Mouse (Mus musculus) stomach, postnatal 0 days (tissue): ENCODE data around the gene Rif1. TPM values are rescaled to one million over a fixed set of nuclear protein-coding genes. Genes with fewer than 3 reads are reported as not detected.

Experiments
- ATAC-seq: fragments of 200-750 bp; cut with Nextera tagmentation; 2 replicates; pipeline ENCODE4 v1.8.0; 2017; ENCODE audit not compliant: low FRiP score, low TSS enrichment
- DNase-seq: peaks from one replicate; pipeline ENCODE4 v3.0.0-alpha.2; 2016; ENCODE audit warnings: low spot score
- H3K27ac ChIP-seq: fragments of 300-500 bp; sonication (generic); replicated peaks from 2 replicates; pipeline ENCODE4 v1.5.1; 2014; ENCODE audit warnings: mild to moderate bottlenecking, control low read depth
- H3K27me3 ChIP-seq: fragments of 300-500 bp; sonication (generic); 2 replicates; pipeline ENCODE4 v1.6.1; 2014; ENCODE audit warnings: low read length; ENCODE audit not compliant: control insufficient read depth, insufficient read depth
- H3K36me3 ChIP-seq: fragments of 300-500 bp; sonication (generic); 2 replicates; pipeline ENCODE4 v1.6.1; 2014; ENCODE audit warnings: low read length, mixed read lengths; ENCODE audit not compliant: control insufficient read depth, insufficient read depth
- H3K4me1 ChIP-seq: fragments of 300-500 bp; sonication (generic); replicated peaks from 2 replicates; pipeline ENCODE4 v1.6.1; 2014; ENCODE audit warnings: antibody characterized with exemption; ENCODE audit not compliant: control insufficient read depth, insufficient read depth
- H3K4me2 ChIP-seq: fragments of 300-500 bp; sonication (generic); replicated peaks from 2 replicates; pipeline ENCODE4 v1.6.1; 2014; ENCODE audit warnings: low read depth, mild to moderate bottlenecking, control low read depth, moderate library complexity
- H3K4me3 ChIP-seq: fragments of 300-500 bp; sonication (generic); 2 replicates; pipeline ENCODE4 v1.5.1; 2014; ENCODE audit warnings: low read depth, low read length, control low read depth
- H3K9ac ChIP-seq: fragments of 300-500 bp; sonication (generic); 2 replicates; pipeline ENCODE4 v1.6.1; 2014; ENCODE audit warnings: mild to moderate bottlenecking, low read length, control low read depth, mixed read lengths
- H3K9me3 ChIP-seq: fragments of 300-500 bp; sonication (generic); 2 replicates; pipeline ENCODE4 v1.6.1; 2016; ENCODE audit warnings: low read length; ENCODE audit not compliant: control insufficient read depth
- CTCF ChIP-seq: IDR thresholded peaks from 2 replicates; pipeline ENCODE4 v1.5.1; 2016; ENCODE audit warnings: antibody characterized with exemption, low read depth, mild to moderate bottlenecking, moderate library complexity
- EP300 ChIP-seq: optimal IDR thresholded peaks from 2 replicates; pipeline ENCODE3; 2016; ENCODE audit warnings: antibody characterized with exemption
- WGBS: fragments of 180-500 bp; shearing (Covaris S2); extraction: QIAGEN DNeasy Blood & Tissue Kit; methylation state at CpG from one replicate; pipeline ENCODE4 v1.1.7; 2014; 5-methylcytosine and 5-hydroxymethylcytosine counted together
- polyA plus RNA-seq: library from polyadenylated mRNA; unstranded; fragments of >200 nt; fragmentation: Nextera tagmentation; extraction: Ambion mirVana; gene quantifications from 2 replicates; pipeline ENCODE4 v1.2.1, GENCODE M21; 2015

Rif1 gene
- polyA plus RNA-seq, 1 experiment from 2014 or later, result 8.9 TPM

DNA sequence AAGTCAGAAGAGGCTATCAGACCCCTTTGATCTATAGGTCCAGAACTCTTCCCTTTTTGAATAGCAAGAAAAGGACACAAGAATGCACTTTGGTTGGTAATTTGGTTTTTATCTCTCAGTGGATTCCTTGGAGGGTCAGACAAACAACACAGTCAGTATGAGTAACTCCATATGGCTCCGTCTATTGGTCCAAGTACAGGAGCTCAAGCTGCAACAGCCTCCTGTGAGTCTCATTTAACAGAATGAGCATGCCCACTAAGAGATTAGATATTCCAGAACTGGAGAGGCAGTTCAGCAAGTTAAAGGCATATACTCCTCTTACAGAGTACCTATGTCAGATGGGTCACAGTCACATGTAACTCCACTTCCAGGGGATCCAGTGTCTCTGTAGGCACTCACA lies 15.5 kb upstream of the Rif1 start:
- Histone ChIP-seq H3K4me3 (no peak overlapping the region), H3K27me3 (no peaks in the 10 kb centered on the region), H3K4me1 (no peaks in the 10 kb centered on the region), H3K9me3 (no peaks in the 10 kb centered on the region), H3K9ac (no peak overlapping the region), H3K4me2 (no peak overlapping the region), H3K36me3 (no peaks in the 10 kb centered on the region), H3K27ac (no peak overlapping the region)
- DNase-seq, result no peak
- TF ChIP-seq EP300, result no peak
- TF ChIP-seq CTCF, result no peak
- ATAC-seq, result no peak
- 67% methylated on average over 1 of the region's 1 CpGs for WGBS

DNA sequence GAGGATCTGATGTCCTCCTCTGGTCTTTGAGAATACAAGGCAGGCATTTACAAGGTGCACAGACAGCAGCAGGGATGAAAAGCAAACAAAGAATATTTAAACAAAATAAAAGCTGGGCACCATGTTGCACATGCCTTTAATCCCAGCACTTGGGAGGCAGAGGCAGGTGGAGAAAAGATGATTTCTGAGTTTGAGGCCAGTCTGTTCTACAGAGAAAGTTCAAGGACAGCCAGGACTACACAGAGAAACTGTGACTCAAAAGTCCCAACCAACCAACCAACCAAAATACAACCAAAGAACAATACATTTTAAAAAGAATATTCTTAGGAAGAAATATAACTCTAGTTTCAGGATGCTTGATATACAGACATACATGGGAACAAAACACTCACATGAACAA lies 15.0 kb upstream of the Rif1 start:
- H3K27me3 ChIP-seq, result no peaks in the 10 kb centered on the region
- no peaks in the 10 kb centered on the region for H3K9me3 ChIP-seq
- no peak overlapping the region for H3K4me2 ChIP-seq
- H3K4me1 ChIP-seq, result no peaks in the 10 kb centered on the region
- no peak for DNase-seq
- H3K36me3 ChIP-seq, result no peaks in the 10 kb centered on the region
- no peak overlapping the region for H3K27ac ChIP-seq
- H3K4me3 ChIP-seq, result no peak overlapping the region
- TF ChIP-seq EP300 (no peak), CTCF (no peak)
- H3K9ac ChIP-seq, result no peak overlapping the region
- no peak for ATAC-seq

DNA sequence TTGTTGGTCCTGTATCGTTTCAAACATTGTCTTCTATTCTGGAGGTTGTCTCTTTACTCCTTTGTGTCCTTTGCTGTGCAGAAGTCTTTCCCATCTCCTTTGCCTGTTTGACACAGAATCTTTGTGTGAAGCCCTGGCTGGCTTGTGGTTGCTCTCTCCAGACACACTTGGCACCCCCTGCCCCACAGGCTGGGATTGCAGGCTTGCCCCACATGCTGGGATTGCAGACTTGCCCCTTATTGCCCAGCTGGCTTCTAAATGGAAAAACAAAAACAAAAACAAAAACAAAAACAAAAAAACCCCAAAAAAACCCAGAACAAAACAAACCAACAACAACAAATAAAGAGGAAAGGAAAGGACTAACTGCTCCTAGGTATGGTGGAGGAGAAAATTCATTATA lies 4.0 kb upstream of the Rif1 start:
- 55% methylated on average over 1 of the region's 1 CpGs for WGBS
- Histone ChIP-seq H3K4me3 (no peak overlapping the region), H3K9ac (no peak overlapping the region)

DNA sequence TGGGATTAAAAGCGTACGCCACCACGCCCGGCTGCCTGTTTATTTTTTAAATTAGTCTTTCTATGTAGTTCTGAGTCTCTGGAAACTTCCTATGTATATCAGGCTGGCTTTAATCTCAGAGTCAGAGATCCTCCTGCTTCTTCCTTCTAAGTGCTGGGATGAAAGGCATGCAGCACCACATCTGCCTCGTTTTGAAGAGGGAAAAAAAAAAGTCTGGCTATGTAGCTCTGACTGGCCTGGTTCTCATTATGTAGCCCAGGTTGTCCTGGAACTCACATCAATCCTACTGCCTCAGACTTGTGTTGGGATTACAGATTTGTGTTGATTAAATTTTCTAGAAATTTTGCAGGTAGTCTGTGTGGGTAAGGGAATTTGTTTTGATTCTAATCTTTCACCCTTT lies 1.8 kb upstream of the Rif1 start:
- Histone ChIP-seq H3K9me3 (no peaks in the 10 kb centered on the region), H3K27ac (no peak overlapping the region), H3K4me2 (no peak overlapping the region), H3K4me3 (no peak overlapping the region), H3K27me3 (no peaks in the 10 kb centered on the region), H3K4me1 (no peaks in the 10 kb centered on the region), H3K36me3 (no peaks in the 10 kb centered on the region), H3K9ac (no peak overlapping the region)
- no peak for TF ChIP-seq CTCF
- no peak for TF ChIP-seq EP300
- DNase-seq (no peak), ATAC-seq (no peak)
- 87% methylated on average over 5 of the region's 5 CpGs for WGBS

More for the DNA sequence above, 4.0 kb upstream of the Rif1 start:
- no peaks in the 10 kb centered on the region for H3K27me3 ChIP-seq
- H3K36me3 ChIP-seq, result no peaks in the 10 kb centered on the region
- H3K4me1 ChIP-seq, result no peaks in the 10 kb centered on the region
- ATAC-seq (no peak), DNase-seq (no peak)
- TF ChIP-seq CTCF (no peak), EP300 (no peak)
- no peak overlapping the region for H3K27ac ChIP-seq
- no peak overlapping the region for H3K4me2 ChIP-seq
- no peaks in the 10 kb centered on the region for H3K9me3 ChIP-seq

DNA sequence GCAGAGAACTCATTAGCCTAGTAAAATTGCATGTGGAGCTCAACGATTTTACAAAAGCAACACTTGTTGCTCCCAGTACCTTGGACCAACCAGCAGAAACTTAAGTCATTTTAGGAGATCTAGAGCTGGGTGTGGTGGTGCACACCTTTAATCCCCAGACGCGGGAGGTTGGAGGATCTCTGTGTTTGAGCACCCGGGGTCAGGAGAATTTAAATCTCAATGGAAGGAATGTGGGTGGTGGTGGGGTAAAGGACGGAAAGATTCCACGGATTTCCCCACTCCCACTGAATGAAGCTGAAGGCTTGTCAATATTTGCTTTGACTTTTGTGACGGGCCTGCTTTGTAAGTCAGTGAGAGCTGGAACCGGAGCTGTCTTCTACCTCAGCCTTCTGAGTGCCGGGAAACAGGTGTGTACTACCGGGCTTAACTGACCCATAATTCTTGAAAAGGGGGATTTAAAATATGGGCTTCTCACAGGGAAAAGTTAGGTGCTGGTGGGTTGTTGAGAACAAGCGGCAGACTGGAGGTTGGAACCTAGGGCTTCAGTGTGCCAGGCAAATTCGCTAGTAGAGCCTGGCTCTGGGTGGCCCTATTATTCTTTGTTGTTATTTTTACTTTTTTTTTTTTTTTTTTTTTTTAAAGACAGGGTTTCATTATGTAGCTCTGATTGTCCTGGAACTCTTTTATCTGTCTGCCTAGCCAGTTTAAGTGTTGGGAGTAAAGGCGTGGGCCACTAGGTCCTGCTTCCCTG lies 1.2 kb upstream of the Rif1 start:
- Histone ChIP-seq H3K27me3 (no peaks in the 10 kb centered on the region), H3K4me1 (no peaks in the 10 kb centered on the region), H3K9me3 (no peaks in the 10 kb centered on the region), H3K27ac (no peak overlapping the region; the same call in 1 of the 2 replicates), H3K9ac (no peak overlapping the region), H3K4me2 (no peak overlapping the region; the same call in 1 of the 2 replicates), H3K36me3 (no peaks in the 10 kb centered on the region), H3K4me3 (no peak overlapping the region)
- DNase-seq (peak; percentile 15), ATAC-seq (no peak)
- TF ChIP-seq EP300 (no peak), CTCF (no peak)
- 47% methylated on average over 13 of the region's 13 CpGs for WGBS

DNA sequence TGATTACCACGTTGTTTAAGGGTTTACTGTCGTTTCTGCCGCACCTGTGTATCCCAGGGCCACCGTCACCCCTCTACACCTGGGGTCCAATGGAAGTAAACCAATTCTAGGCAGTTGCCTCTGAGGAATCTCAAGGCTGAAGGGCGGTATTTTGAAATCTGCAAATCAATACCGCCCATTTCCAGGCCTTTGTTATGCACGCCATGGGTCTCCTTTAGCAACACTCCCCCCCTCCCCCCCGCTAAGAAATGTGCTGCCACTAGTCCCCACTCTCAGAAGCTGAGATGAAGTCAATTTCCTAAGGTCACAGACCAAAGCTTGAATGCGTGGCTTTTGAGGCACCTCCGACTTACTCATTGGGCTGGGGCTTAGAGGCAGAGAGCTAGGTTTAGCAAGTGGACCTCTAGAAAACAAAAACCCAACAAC lies 554 bp upstream of the Rif1 start:
- Histone ChIP-seq H3K27me3 (no peaks in the 10 kb centered on the region), H3K4me1 (no peaks in the 10 kb centered on the region), H3K9me3 (no peaks in the 10 kb centered on the region), H3K4me2 (peak overlapping the region; percentile 73), H3K9ac (peak overlapping the region; percentile 95), H3K27ac (peak overlapping the region; percentile 91), H3K4me3 (peak overlapping the region; percentile 99), H3K36me3 (no peaks in the 10 kb centered on the region)
- 9% methylated on average over 10 of the region's 10 CpGs for WGBS
- ATAC-seq, result peak; percentile 25; the same call in 1 of the 2 replicates
- DNase-seq, result no peak
- TF ChIP-seq CTCF, result no peak
- no peak for TF ChIP-seq EP300
